Mouse (Mus musculus) lung, embryonic 16.5 days (tissue): ENCODE results near the gene Adamts17. TPM values are rescaled to one million over a fixed set of nuclear protein-coding genes. Genes with fewer than 3 reads are reported as not detected.

Experiments used
- ATAC-seq: fragments of 200-750 bp; cut with Nextera tagmentation; 2 replicates; pipeline ENCODE4 v1.8.0; 2017; ENCODE audit warnings: low read depth, mild to moderate bottlenecking, moderate library complexity
- H3K27ac ChIP-seq: fragments of 300-500 bp; sonication (generic); 2 replicates; pipeline ENCODE4 v1.5.1; 2014; ENCODE audit warnings: mild to moderate bottlenecking, control low read depth, low read length
- H3K27me3 ChIP-seq: fragments of 300-500 bp; sonication (generic); 2 replicates; pipeline ENCODE4 v1.6.1; 2014; ENCODE audit warnings: low read depth, low read length, mixed read lengths; ENCODE audit not compliant: control insufficient read depth, insufficient read depth
- H3K36me3 ChIP-seq: fragments of 300-500 bp; sonication (generic); 2 replicates; pipeline ENCODE4 v1.6.1; 2014; ENCODE audit warnings: low read length; ENCODE audit not compliant: control insufficient read depth, insufficient read depth
- H3K4me1 ChIP-seq: fragments of 300-500 bp; sonication (generic); replicated peaks from 2 replicates; pipeline ENCODE4 v1.6.1; 2014; ENCODE audit warnings: low read length, mixed read lengths; ENCODE audit not compliant: control insufficient read depth, insufficient read depth
- H3K4me2 ChIP-seq: fragments of 300-500 bp; sonication (generic); 2 replicates; pipeline ENCODE4 v1.6.1; 2014; ENCODE audit warnings: low read depth, low read length, control low read depth
- H3K4me3 ChIP-seq: fragments of 300-500 bp; sonication (generic); 2 replicates; pipeline ENCODE4 v1.5.1; 2014; ENCODE audit warnings: mild to moderate bottlenecking, low read length, control low read depth
- H3K9ac ChIP-seq: fragments of 300-500 bp; sonication (generic); 2 replicates; pipeline ENCODE4 v1.6.1; 2014; ENCODE audit warnings: low read length, control low read depth
- H3K9me3 ChIP-seq: fragments of 300-500 bp; sonication (generic); 2 replicates; pipeline ENCODE4 v1.6.1; 2016; ENCODE audit warnings: low read length; ENCODE audit not compliant: control insufficient read depth
- WGBS: fragments of 180-500 bp; shearing (Covaris S2); extraction: QIAGEN DNeasy Blood & Tissue Kit; methylation state at CpG from one replicate; pipeline ENCODE4 v1.1.7; 2014; 5-methylcytosine and 5-hydroxymethylcytosine counted together
- polyA plus RNA-seq: library from polyadenylated mRNA; unstranded; fragments of >200 nt; fragmentation: Nextera tagmentation; extraction: Ambion mirVana; gene quantifications from 2 replicates; pipeline ENCODE4 v1.2.1, GENCODE M21; 2015

Gene Adamts17
- polyA plus RNA-seq, 1 experiment from 2014 or later = 15.4 TPM

DNA sequence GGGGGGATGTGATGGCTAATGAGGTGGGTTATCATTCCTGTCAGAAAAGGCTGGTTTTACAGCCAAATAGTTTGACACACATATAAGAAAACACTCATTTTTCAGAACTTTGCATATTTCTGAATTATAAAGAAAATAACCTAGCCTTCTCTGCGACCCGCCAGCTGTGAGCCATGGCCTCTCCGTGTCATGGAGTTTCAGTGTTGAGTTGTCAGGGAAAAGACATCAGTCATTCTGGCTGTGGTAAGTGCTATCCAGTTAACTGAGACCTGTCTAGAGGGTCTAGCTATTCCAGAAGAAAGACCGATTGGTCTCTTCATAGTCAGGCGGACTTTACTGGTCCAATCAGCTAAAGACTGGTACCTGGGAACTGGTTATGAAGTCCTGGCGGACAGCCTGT, 205.7 kb downstream of the Adamts17 start:
- H3K9ac ChIP-seq = no peak overlapping the region
- no peaks in the 10 kb centered on the region for H3K27me3 ChIP-seq
- H3K4me1 ChIP-seq = peaks cover 6% of the 10 kb centered on the region; the same call in 1 of the 2 replicates
- no peak overlapping the region for H3K4me2 ChIP-seq
- H3K27ac ChIP-seq = peak overlapping the region; percentile 67
- H3K4me3 ChIP-seq = no peak overlapping the region
- peak; percentile 72 for ATAC-seq
- no peaks in the 10 kb centered on the region for H3K9me3 ChIP-seq
- 66% methylated on average over 6 of the region's 6 CpGs for WGBS
- no peaks in the 10 kb centered on the region for H3K36me3 ChIP-seq

DNA sequence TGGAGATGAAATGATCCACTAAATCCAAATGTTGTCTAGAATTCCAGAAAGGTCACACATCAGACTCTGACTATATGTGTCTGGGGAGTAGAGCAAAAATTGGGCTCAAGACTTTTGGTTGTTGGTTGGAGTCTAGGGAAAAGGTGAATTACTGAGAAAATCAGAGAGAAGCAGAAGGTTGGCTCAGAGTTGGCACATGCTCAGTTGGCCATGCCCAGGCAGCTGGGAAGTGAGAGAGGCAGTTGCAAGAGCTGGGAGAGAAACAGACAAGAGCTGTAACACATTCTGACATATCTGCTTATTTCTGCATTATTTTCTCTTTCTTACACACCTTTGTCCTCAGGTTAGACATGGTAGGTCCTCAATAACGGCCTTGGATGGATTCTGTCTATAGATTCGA, 209.7 kb downstream of the Adamts17 start:
- WGBS = 92% methylated on average over 2 of the region's 2 CpGs

DNA sequence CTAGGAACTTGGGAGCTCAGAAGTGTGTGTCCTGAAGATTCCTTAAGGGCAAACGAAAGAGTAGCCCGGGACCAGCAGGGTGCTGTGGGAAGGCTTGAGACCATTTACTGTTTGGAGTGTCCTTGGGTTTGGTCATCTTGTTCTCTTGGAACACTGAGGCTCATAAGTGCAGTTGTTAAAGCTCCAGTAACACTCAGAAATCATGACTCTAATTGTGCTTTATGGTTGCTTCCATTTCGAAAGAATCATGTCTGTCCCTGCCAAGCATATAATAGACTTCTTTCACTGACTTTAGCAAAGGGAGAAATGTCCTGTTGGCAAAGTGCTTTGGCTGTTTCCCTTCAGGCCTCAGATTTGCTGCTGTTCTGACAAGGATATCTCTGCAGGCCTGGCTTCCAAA, 210.9 kb downstream of the Adamts17 start:
- 74% methylated on average over 3 of the region's 3 CpGs for WGBS
- peak; percentile 68 for ATAC-seq
- Histone ChIP-seq H3K9ac (no peak overlapping the region), H3K27ac (peak overlapping the region; percentile 82), H3K9me3 (no peaks in the 10 kb centered on the region), H3K4me3 (no peak overlapping the region), H3K36me3 (no peaks in the 10 kb centered on the region), H3K4me2 (no peak overlapping the region), H3K4me1 (peaks cover 10% of the 10 kb centered on the region), H3K27me3 (no peaks in the 10 kb centered on the region)

More for the DNA sequence above, 209.7 kb downstream of the Adamts17 start:
- no peaks in the 10 kb centered on the region for H3K36me3 ChIP-seq
- no peak for ATAC-seq
- H3K4me3 ChIP-seq = no peak overlapping the region
- H3K27me3 ChIP-seq = no peaks in the 10 kb centered on the region
- no peak overlapping the region for H3K27ac ChIP-seq
- H3K4me2 ChIP-seq = no peak overlapping the region
- H3K4me1 ChIP-seq = peaks cover 15% of the 10 kb centered on the region
- no peak overlapping the region for H3K9ac ChIP-seq
- no peaks in the 10 kb centered on the region for H3K9me3 ChIP-seq

DNA sequence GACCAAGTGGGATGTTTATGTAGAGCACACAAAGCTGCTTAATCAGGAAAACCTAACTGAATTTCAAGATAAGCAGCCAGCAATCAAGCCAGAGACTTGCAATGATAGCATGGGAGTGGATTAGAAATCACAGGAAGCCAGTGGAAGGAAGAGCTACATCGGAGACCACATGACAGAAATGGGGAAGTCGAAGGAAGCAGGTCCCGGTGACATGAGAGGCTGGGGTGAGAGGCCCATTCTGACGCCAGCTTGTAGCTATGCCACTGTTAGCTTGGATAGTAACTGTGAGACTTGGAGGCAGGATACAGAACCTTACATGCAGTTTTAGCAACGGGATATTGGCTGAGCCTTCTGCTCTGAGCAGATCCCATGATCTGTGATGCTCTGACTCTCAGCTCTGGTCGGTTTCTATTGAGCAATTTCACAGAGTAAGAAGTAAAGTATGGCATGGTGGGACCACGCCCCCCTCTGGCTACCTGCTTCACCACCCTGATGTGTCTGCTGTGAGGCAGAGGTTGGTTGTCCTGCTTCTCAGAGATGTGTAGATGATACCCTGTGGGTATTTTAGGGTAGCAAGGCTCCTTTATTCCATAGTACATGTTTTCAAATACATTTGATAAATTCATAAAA, 211.7 kb downstream of the Adamts17 start:
- peak; percentile 8; the same call in 1 of the 2 replicates for ATAC-seq
- H3K9me3 ChIP-seq = no peaks in the 10 kb centered on the region
- H3K4me1 ChIP-seq = peaks cover 8% of the 10 kb centered on the region
- H3K4me2 ChIP-seq = no peak overlapping the region
- no peak overlapping the region for H3K4me3 ChIP-seq
- no peak overlapping the region for H3K9ac ChIP-seq
- 69% methylated on average over 7 of the region's 7 CpGs for WGBS
- H3K27ac ChIP-seq = peak overlapping the region; percentile 82
- no peaks in the 10 kb centered on the region for H3K36me3 ChIP-seq
- no peaks in the 10 kb centered on the region for H3K27me3 ChIP-seq

DNA sequence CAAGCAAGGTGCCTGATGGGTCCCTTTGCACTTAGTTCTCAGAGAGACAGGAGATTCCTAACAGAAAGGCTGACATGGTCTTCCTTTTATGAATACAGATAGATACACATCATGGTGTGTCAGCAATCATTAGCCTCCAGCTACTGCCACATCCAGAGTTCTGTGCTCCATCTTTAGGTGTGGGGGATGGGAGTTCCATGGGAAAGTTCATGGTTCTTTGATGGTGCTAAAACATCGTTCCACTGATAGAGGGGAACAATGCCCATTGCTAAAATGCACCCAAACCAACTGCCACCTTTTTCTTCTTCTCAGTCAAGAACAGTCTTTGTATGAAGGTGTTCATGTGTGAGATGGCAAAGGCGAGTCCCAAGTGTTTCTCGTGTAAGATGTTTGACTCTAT, 215.3 kb downstream of the Adamts17 start:
- H3K36me3 ChIP-seq = no peaks in the 10 kb centered on the region
- H3K27ac ChIP-seq = no peak overlapping the region
- no peak for ATAC-seq
- H3K4me3 ChIP-seq = no peak overlapping the region
- peaks cover 8% of the 10 kb centered on the region for H3K4me1 ChIP-seq
- 89% methylated on average over 3 of the region's 3 CpGs for WGBS
- no peak overlapping the region for H3K4me2 ChIP-seq
- H3K9me3 ChIP-seq = no peaks in the 10 kb centered on the region
- no peaks in the 10 kb centered on the region for H3K27me3 ChIP-seq
- H3K9ac ChIP-seq = no peak overlapping the region

DNA sequence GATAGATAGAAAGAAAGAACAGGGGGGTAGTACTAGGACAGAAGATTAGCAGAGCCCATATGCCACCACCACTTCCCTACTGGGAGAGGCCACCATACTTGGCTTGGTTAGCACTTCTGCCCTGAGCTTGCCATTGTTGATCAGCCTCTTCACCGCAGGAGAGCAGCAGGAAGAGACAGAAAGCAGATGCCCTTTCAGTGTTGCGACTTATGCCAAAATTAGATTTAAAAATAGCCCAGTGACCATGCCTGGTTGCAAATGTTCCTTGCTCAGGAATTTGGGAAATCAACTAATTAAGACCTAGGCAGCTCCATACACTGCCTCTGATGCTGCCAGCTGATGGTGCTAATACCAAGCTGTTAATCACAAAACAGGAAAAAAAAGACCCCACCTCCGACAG, 216.0 kb downstream of the Adamts17 start:
- Histone ChIP-seq H3K9ac (no peak overlapping the region), H3K27ac (no peak overlapping the region), H3K4me2 (no peak overlapping the region), H3K4me3 (no peak overlapping the region), H3K27me3 (no peaks in the 10 kb centered on the region), H3K4me1 (peaks cover 8% of the 10 kb centered on the region), H3K36me3 (no peaks in the 10 kb centered on the region), H3K9me3 (no peaks in the 10 kb centered on the region)
- 60% methylated on average over 3 of the region's 3 CpGs for WGBS
- no peak for ATAC-seq

DNA sequence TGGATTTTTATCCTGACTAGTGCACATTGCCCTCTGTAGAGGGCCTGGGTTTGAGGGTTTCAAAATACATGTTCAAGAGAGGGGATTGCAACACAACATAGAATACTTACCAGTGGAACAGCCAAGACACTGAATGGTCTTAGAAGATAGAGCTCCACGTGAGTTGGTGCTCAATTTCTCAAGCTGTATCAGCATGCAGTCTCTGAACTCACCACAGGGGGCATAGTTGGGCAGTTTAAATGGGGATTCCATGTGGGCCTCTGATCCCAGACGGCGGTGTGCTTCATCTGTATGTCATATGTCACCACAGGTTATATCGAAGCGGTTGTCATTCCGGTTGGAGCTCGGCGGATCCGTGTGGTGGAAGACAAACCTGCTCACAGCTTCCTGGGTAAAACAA, 222.2 kb downstream of the Adamts17 start:
- 81% methylated on average over 9 of the region's 9 CpGs for WGBS
- Histone ChIP-seq H3K9me3 (no peaks in the 10 kb centered on the region), H3K9ac (no peak overlapping the region)

DNA sequence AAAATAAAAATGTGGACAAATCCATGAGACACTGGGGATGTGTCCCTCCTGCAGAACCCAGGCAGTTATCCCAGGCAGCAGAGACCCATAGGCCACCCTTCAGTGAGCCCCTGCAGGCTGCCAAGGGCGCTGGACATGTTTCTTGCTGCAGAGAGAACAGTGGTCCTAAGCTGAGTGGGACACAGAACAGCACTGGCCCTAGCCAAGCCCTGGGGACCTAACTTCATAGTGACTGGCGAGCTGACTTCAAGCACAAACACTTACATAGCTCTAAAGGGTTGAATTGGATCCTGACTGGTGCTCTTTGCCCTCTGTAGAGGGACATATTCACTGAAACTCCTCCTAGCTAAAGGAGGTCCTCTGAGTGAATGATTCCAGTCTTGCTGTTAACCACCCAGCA, 223.0 kb downstream of the Adamts17 start:
- Histone ChIP-seq H3K27ac (no peak overlapping the region), H3K4me1 (peaks cover 6% of the 10 kb centered on the region), H3K27me3 (no peaks in the 10 kb centered on the region), H3K4me3 (no peak overlapping the region), H3K4me2 (no peak overlapping the region), H3K36me3 (no peaks in the 10 kb centered on the region), H3K9me3 (no peaks in the 10 kb centered on the region), H3K9ac (no peak overlapping the region)
- WGBS = 80% methylated on average over 2 of the region's 2 CpGs
- ATAC-seq = no peak

More for the DNA sequence above, 222.2 kb downstream of the Adamts17 start:
- Histone ChIP-seq H3K4me2 (no peak overlapping the region), H3K4me3 (no peak overlapping the region), H3K27ac (no peak overlapping the region), H3K27me3 (no peaks in the 10 kb centered on the region), H3K4me1 (peaks cover 6% of the 10 kb centered on the region), H3K36me3 (no peaks in the 10 kb centered on the region)
- ATAC-seq = no peak

DNA sequence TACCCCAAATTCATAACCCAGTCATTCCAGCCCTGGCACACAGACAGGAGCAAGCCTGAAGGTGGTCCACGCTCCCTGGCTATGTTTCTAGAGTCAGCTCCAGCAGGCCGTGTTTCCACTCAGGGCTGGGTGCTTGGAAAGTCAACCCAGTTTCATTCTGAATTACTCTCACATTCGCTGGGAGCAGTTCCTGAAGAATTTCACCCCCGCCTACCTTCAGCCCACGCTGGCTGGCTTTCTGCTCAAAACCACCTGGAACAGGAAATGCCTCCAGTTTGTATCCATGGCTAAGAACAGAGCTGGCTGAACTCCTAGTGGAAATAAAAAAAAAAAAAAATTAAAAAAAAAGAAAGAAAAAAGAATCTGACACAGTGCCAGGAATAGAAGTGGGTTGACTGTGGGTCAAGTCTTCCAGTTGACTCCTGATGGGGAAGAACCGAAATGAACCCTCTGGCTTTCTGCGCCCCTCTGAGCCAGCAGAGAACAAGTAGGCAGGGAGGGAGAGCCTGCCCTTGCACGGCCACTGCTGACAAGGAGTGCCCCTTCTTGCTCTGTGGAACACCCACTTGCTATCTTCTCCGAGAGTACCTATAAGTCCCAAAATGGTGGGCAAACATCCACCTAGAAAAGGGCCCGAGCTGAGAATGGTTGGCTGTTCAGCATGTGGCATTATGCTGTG, 225.2 kb downstream of the Adamts17 start:
- H3K9me3 ChIP-seq = no peaks in the 10 kb centered on the region
- H3K27ac ChIP-seq = peak overlapping the region; percentile 53; the same call in 1 of the 2 replicates
- no peak overlapping the region for H3K9ac ChIP-seq
- no peak overlapping the region for H3K4me2 ChIP-seq
- H3K4me3 ChIP-seq = no peak overlapping the region
- ATAC-seq = peak; percentile 44; the same call in 1 of the 2 replicates
- peaks cover 6% of the 10 kb centered on the region for H3K4me1 ChIP-seq
- no peaks in the 10 kb centered on the region for H3K36me3 ChIP-seq
- no peaks in the 10 kb centered on the region for H3K27me3 ChIP-seq
- WGBS = 56% methylated on average over 10 of the region's 10 CpGs
